Mouse (Mus musculus) olfactory bulb, adult 2 months (tissue): ENCODE data around the gene Slc8b1. TPM values are rescaled to one million over a fixed set of nuclear protein-coding genes. Genes with fewer than 3 reads are reported as not detected.

Experiments
- H3K27ac ChIP-seq: fragments of 200-500 bp; 2 replicates; pipeline ENCODE4 v1.5.1; 2012; ENCODE audit warnings: low read depth, low read length; ENCODE audit not compliant: insufficient read depth
- H3K4me1 ChIP-seq: fragments of 200-500 bp; 2 replicates; pipeline ENCODE4 v1.6.1; 2012; ENCODE audit warnings: low read length; ENCODE audit not compliant: control insufficient read depth, insufficient read depth
- H3K4me3 ChIP-seq: fragments of 200-500 bp; 2 replicates; pipeline ENCODE4 v1.5.1; 2012; ENCODE audit warnings: mild to moderate bottlenecking, low read depth, low read length, moderate library complexity; ENCODE audit not compliant: insufficient read depth
- CTCF ChIP-seq: fragments of 200-500 bp; IDR thresholded peaks from 2 replicates; pipeline ENCODE4 v1.5.1; 2012; ENCODE audit warnings: low read depth, mild to moderate bottlenecking, low read length, moderate library complexity; ENCODE audit not compliant: insufficient read depth
- POLR2A ChIP-seq: fragments of 200-500 bp; IDR thresholded peaks from 2 replicates; pipeline ENCODE4 v1.6.1; 2012; ENCODE audit warnings: mild to moderate bottlenecking, low read depth, low read length, moderate library complexity; ENCODE audit not compliant: insufficient read depth
- WGBS: fragments of 180-500 bp; shearing (Covaris S2); methylation state at CpG from one replicate; pipeline ENCODE4 v1.1.7; 2018; 5-methylcytosine and 5-hydroxymethylcytosine counted together
- polyA plus RNA-seq: library from polyadenylated mRNA; stranded (reverse); fragments of >200 nt; gene quantifications from 2 replicates; pipeline ENCODE4 v1.2.4, GENCODE M21; 2012; ENCODE audit warnings: low replicate concordance; ENCODE audit not compliant: missing spikeins, insufficient read depth, insufficient read length

Slc8b1 gene
- polyA plus RNA-seq, 1 experiment = not detected

GRCm38 (mm10) chr5:120534071-120534685, 23.2 kb downstream of the Slc8b1 start:
- 64% methylated on average over 15 of the region's 15 CpGs for WGBS
- Histone ChIP-seq H3K27ac (no peak overlapping the region), H3K4me1 (peaks cover 22% of the 10 kb centered on the region), H3K4me3 (no peak overlapping the region)
- TF ChIP-seq POLR2A = no peak
- TF ChIP-seq CTCF = no peak

GRCm38 (mm10) chr5:120534686-120535075, 23.7 kb downstream of the Slc8b1 start:
- no peak overlapping the region for H3K27ac ChIP-seq
- WGBS = 61% methylated on average over 2 of the region's 2 CpGs
- no peak overlapping the region for H3K4me3 ChIP-seq
- H3K4me1 ChIP-seq = peaks cover 22% of the 10 kb centered on the region
- no peak for TF ChIP-seq POLR2A
- TF ChIP-seq CTCF = no peak

- no peak overlapping the region for H3K27ac ChIP-seq
- WGBS = 75% methylated on average over 13 of the region's 13 CpGs
- no peak overlapping the region for H3K4me3 ChIP-seq
- no peak for TF ChIP-seq POLR2A
- no peak for TF ChIP-seq CTCF
- peaks cover 22% of the 10 kb centered on the region for H3K4me1 ChIP-seq
These were observed 25.1 kb downstream of the Slc8b1 start for GRCm38 (mm10) chr5:120536046-120536445.

GRCm38 (mm10) chr5:120536632-120537031, 25.7 kb downstream of the Slc8b1 start:
- 72% methylated on average over 5 of the region's 5 CpGs for WGBS
- H3K4me1 ChIP-seq = peaks cover 22% of the 10 kb centered on the region
- TF ChIP-seq CTCF (no peak), POLR2A (no peak)
- no peak overlapping the region for H3K4me3 ChIP-seq
- no peak overlapping the region for H3K27ac ChIP-seq

- no peak for TF ChIP-seq POLR2A
- TF ChIP-seq CTCF = no peak
- 88% methylated on average over 11 of the region's 11 CpGs for WGBS
- no peak overlapping the region for H3K27ac ChIP-seq
These were observed 37.4 kb downstream of the Slc8b1 start for GRCm38 (mm10) chr5:120548236-120548850.

GRCm38 (mm10) chr5:120550137-120550536, 39.2 kb downstream of the Slc8b1 start:
- 87% methylated on average over 5 of the region's 5 CpGs for WGBS
- no peak overlapping the region for H3K27ac ChIP-seq
- no peak for TF ChIP-seq POLR2A
- H3K4me3 ChIP-seq = no peak overlapping the region
- no peaks in the 10 kb centered on the region for H3K4me1 ChIP-seq

More at GRCm38 (mm10) chr5:120548236-120548850, 37.4 kb downstream of the Slc8b1 start:
- Histone ChIP-seq H3K4me1 (no peaks in the 10 kb centered on the region), H3K4me3 (no peak overlapping the region)

- no peak overlapping the region for H3K4me3 ChIP-seq
- no peaks in the 10 kb centered on the region for H3K4me1 ChIP-seq
- 98% methylated on average over 5 of the region's 5 CpGs for WGBS
- no peak overlapping the region for H3K27ac ChIP-seq
- TF ChIP-seq POLR2A = no peak
- TF ChIP-seq CTCF = no peak
These were observed 39.7 kb downstream of the Slc8b1 start for GRCm38 (mm10) chr5:120550673-120551072.

- Histone ChIP-seq H3K4me1 (peaks cover 21% of the 10 kb centered on the region), H3K4me3 (no peak overlapping the region), H3K27ac (no peak overlapping the region)
- 89% methylated on average over 24 of the region's 24 CpGs for WGBS
- TF ChIP-seq CTCF (no peak), POLR2A (no peak)
These were observed 44.9 kb downstream of the Slc8b1 start for GRCm38 (mm10) chr5:120555871-120556270.

- no peak overlapping the region for H3K27ac ChIP-seq
- no peak for TF ChIP-seq POLR2A
- WGBS = 65% methylated on average over 8 of the region's 8 CpGs
- peaks cover 29% of the 10 kb centered on the region for H3K4me1 ChIP-seq
- H3K4me3 ChIP-seq = no peak overlapping the region
These were observed 47.1 kb downstream of the Slc8b1 start for GRCm38 (mm10) chr5:120558041-120558440.
